Mouse (Mus musculus) inflammation-experienced regulatory T-cells (primary cell): ENCODE results near the gene Tox4. TPM values are rescaled to one million over a fixed set of nuclear protein-coding genes. Genes with fewer than 3 reads are reported as not detected.

Experiments
- polyA plus RNA-seq, 2 experiments: library from polyadenylated mRNA; unstranded; fragments of 100-300 nt; shearing (Covaris generic); gene quantifications; one replicate each; pipeline ENCODE4 v1.2.1; 2017

Tox4 gene
- polyA plus RNA-seq = 10 to 100 TPM; 83.7 to 89.2 TPM

GRCm38 (mm10) chr14:52278932-52279746 is at the start of gene Tox4, which contains the start of gene Rab2b:
Tox4 (plus strand) TSS chr14:52279146.
Rab2b (minus strand) TSS chr14:52279545.

GRCm38 (mm10) chr14:52257484-52258213 is 21.3 kb upstream of the Tox4 start, which contains the start of gene Chd8:
Chd8 (minus strand) TSS chr14:52257780.

GRCm38 (mm10) chr14:52304644-52305271 is 25.8 kb downstream of the Tox4 start, which contains the start of gene Mettl3:
Mettl3 (minus strand) TSS chr14:52305128.

GRCm38 (mm10) chr14:52327910-52328812 is 49.2 kb downstream of the Tox4 start, which contains the start of gene Sall2:
Sall2 (minus strand) TSS chr14:52328762.

Other genes starting within 250 kb of the Tox4 start
- under 1 TPM; 0.13 to 0.33 TPM for gene Olfr221, start 236.7 kb upstream of the Tox4 start, polyA plus RNA-seq
- gene Hnrnpc, start 175.1 kb upstream of the Tox4 start, polyA plus RNA-seq = 100 to 1,000 TPM; 398 to 456 TPM
- 1 to 10 TPM; 6.7 to 7.6 TPM for gene Rpgrip1, start 168.4 kb upstream of the Tox4 start, polyA plus RNA-seq
- 10 to 100 TPM; 17.1 to 17.5 TPM for gene Supt16, start 81.7 kb upstream of the Tox4 start, polyA plus RNA-seq
- 10 to 100 TPM; 33.5 to 39.3 TPM for gene Chd8, start 21.4 kb upstream of the Tox4 start, polyA plus RNA-seq
- gene Rab2b, start 399 bp downstream of the Tox4 start, polyA plus RNA-seq = 10 to 100 TPM; 14.1 to 25.9 TPM
- 10 to 100 TPM; 64.7 to 72.9 TPM for gene Mettl3, start 26.0 kb downstream of the Tox4 start, polyA plus RNA-seq
- gene Sall2, start 49.6 kb downstream of the Tox4 start, polyA plus RNA-seq = 1 to 10 TPM; 2.9 to 3.8 TPM
- gene Olfr1513, start 77.3 kb downstream of the Tox4 start, polyA plus RNA-seq = under 1 TPM in 1 of 2 experiments, not detected in 1; 0.78 TPM
- not detected for gene Olfr1512, start 100.0 kb downstream of the Tox4 start, polyA plus RNA-seq
- 1 to 10 TPM in 1 of 2 experiments, not detected in 1; 1.2 TPM for gene Olfr1511, start 118.2 kb downstream of the Tox4 start, polyA plus RNA-seq
- gene Olfr1510, start 135.2 kb downstream of the Tox4 start, polyA plus RNA-seq = under 1 TPM; 0.20 to 0.37 TPM
- under 1 TPM; 0.28 to 0.29 TPM for gene Olfr1509, start 163.8 kb downstream of the Tox4 start, polyA plus RNA-seq
- gene Olfr1508, start 188.3 kb downstream of the Tox4 start, polyA plus RNA-seq = not detected
- 1 to 10 TPM in 1 of 2 experiments, not detected in 1; 2.3 TPM for gene Olfr1507, start 216.6 kb downstream of the Tox4 start, polyA plus RNA-seq